Mouse (Mus musculus) retina, postnatal 1 day (tissue): ENCODE data around the gene Tshr.
"Not testable (repeated sequence)": the region's sequence is repeated elsewhere in the genome, so short reads cannot be mapped to it uniquely, and the experiment has no call there.

Experiments
- DNase-seq: peaks from one replicate; pipeline ENCODE4 v3.0.0-alpha.2; 2012

The Tshr gene

GRCm38 (mm10) chr12:91384281-91385017 lies at the start of gene Tshr, which contains the start of gene Cep128:
Gene Tshr (plus strand): TSS chr12:91384563.
Gene Cep128 (minus strand): TSS chr12:91384409.
- peak; percentile 98 for DNase-seq

GRCm38 (mm10) chr12:91338656-91339055 lies 45.7 kb upstream of the Tshr start:
- not testable (repeated sequence) for DNase-seq

GRCm38 (mm10) chr12:91353783-91354182 lies 30.6 kb upstream of the Tshr start:
- DNase-seq: no peak

GRCm38 (mm10) chr12:91369173-91369572 lies 15.2 kb upstream of the Tshr start:
- DNase-seq: no peak

GRCm38 (mm10) chr12:91383516-91384264 lies 673 bp upstream of the Tshr start:
- DNase-seq: no peak

GRCm38 (mm10) chr12:91400232-91401048 lies 16.1 kb downstream of the Tshr start:
- DNase-seq: peak; percentile 91

GRCm38 (mm10) chr12:91401049-91401352 lies 16.6 kb downstream of the Tshr start:
- DNase-seq: no peak

GRCm38 (mm10) chr12:91410306-91410705 lies 25.9 kb downstream of the Tshr start:
- no peak for DNase-seq

GRCm38 (mm10) chr12:91412461-91413182 lies 28.3 kb downstream of the Tshr start:
- DNase-seq: peak; percentile 98

GRCm38 (mm10) chr12:91415112-91415511 lies 30.7 kb downstream of the Tshr start:
- no peak for DNase-seq

GRCm38 (mm10) chr12:91416828-91417227 lies 32.5 kb downstream of the Tshr start:
- no peak for DNase-seq

- DNase-seq: peak; percentile 82
Observed at GRCm38 (mm10) chr12:91418791-91419190, 34.4 kb downstream of the Tshr start.

GRCm38 (mm10) chr12:91421272-91421671 lies 36.9 kb downstream of the Tshr start:
- DNase-seq: peak; percentile 61

GRCm38 (mm10) chr12:91423125-91423820 lies 38.9 kb downstream of the Tshr start:
- DNase-seq: peak; percentile 71

GRCm38 (mm10) chr12:91426499-91426898 lies 42.1 kb downstream of the Tshr start:
- DNase-seq: no peak

GRCm38 (mm10) chr12:91427129-91427528 lies 42.8 kb downstream of the Tshr start:
- no peak for DNase-seq

- DNase-seq: no peak
Observed at GRCm38 (mm10) chr12:91482195-91482733, 97.9 kb downstream of the Tshr start.

GRCm38 (mm10) chr12:91486342-91486741 lies 102.0 kb downstream of the Tshr start:
- DNase-seq: no peak

GRCm38 (mm10) chr12:91488406-91488805 lies 104.0 kb downstream of the Tshr start:
- DNase-seq: peak; percentile 4

GRCm38 (mm10) chr12:91495497-91496225 lies 111.3 kb downstream of the Tshr start:
- DNase-seq: peak; percentile 22

GRCm38 (mm10) chr12:91496226-91496558 lies 111.8 kb downstream of the Tshr start:
- DNase-seq: no peak
